Mouse (Mus musculus): ENCODE data around the gene Prkrip1.

Gene Prkrip1

GRCm38 (mm10) chr5:136211341-136212102 is 12.8 kb upstream of the Prkrip1 start:
- peak; percentile 47 for DNase-seq

GRCm38 (mm10) chr5:136210549-136210948 is 11.8 kb upstream of the Prkrip1 start:
- no peak for DNase-seq

- DNase-seq = peak; percentile 81
These were observed 3.1 kb upstream of the Prkrip1 start for GRCm38 (mm10) chr5:136201832-136202231.

GRCm38 (mm10) chr5:136199526-136199925 is 763 bp upstream of the Prkrip1 start:
- peak; percentile 32 for DNase-seq

GRCm38 (mm10) chr5:136191870-136192269 is 6.9 kb downstream of the Prkrip1 start:
- DNase-seq = no peak

- DNase-seq = peak; percentile 87
These were observed 12.0 kb downstream of the Prkrip1 start for GRCm38 (mm10) chr5:136186723-136187122.

GRCm38 (mm10) chr5:136183766-136184165 is 15.0 kb downstream of the Prkrip1 start:
- DNase-seq = peak; percentile 18

GRCm38 (mm10) chr5:136182830-136183229 is 15.9 kb downstream of the Prkrip1 start:
- DNase-seq = no peak

GRCm38 (mm10) chr5:136182049-136182448 is 16.7 kb downstream of the Prkrip1 start:
- no peak for DNase-seq

GRCm38 (mm10) chr5:136181197-136181596 is 17.6 kb downstream of the Prkrip1 start:
- DNase-seq = no peak

GRCm38 (mm10) chr5:136179594-136179993 is 19.2 kb downstream of the Prkrip1 start:
- peak; percentile 35 for DNase-seq

- DNase-seq = peak; percentile 95
These were observed 24.9 kb downstream of the Prkrip1 start for GRCm38 (mm10) chr5:136173606-136174463.

- DNase-seq = no peak
These were observed 25.8 kb downstream of the Prkrip1 start for GRCm38 (mm10) chr5:136172939-136173338.

- peak; percentile 69 for DNase-seq
These were observed 27.1 kb downstream of the Prkrip1 start for GRCm38 (mm10) chr5:136171363-136172341.

GRCm38 (mm10) chr5:136170512-136171362 is 28.0 kb downstream of the Prkrip1 start, which contains the start of gene Orai2:
Orai2 (minus strand) TSS chr5:136170713.
- DNase-seq = peak; percentile 90

GRCm38 (mm10) chr5:136169626-136170511 is 28.9 kb downstream of the Prkrip1 start:
- DNase-seq = peak; percentile 58

GRCm38 (mm10) chr5:136168071-136168470 is 30.7 kb downstream of the Prkrip1 start:
- DNase-seq = no peak

- peak; percentile 50 for DNase-seq
These were observed 31.5 kb downstream of the Prkrip1 start for GRCm38 (mm10) chr5:136167296-136167695.

- no peak for DNase-seq
These were observed 33.5 kb downstream of the Prkrip1 start for GRCm38 (mm10) chr5:136165246-136165645.

- no peak for DNase-seq
These were observed 34.8 kb downstream of the Prkrip1 start for GRCm38 (mm10) chr5:136163807-136164474.

Measured in lung, postnatal 36 days (tissue).